Mouse (Mus musculus) heart, adult 2 months (tissue): Measurements from ENCODE around the gene F11. TPM values are rescaled to one million over a fixed set of nuclear protein-coding genes. Genes with fewer than 3 reads are reported as not detected.

ENCODE experiments used
- DNase-seq, 2 experiments: peaks; one replicate each; pipeline ENCODE4 v3.0.0; 2021
- H3K27ac ChIP-seq: fragments of 200-600 bp; 2 replicates; pipeline ENCODE4 v1.8.1; 2022
- H3K27me3 ChIP-seq: fragments of 200-500 bp; 2 replicates; pipeline ENCODE4 v1.6.1; 2012; ENCODE audit warnings: mild to moderate bottlenecking, low read length, inconsistent platforms, mixed read lengths; ENCODE audit not compliant: control insufficient read depth, insufficient read depth
- H3K36me3 ChIP-seq: fragments of 200-500 bp; 2 replicates; pipeline ENCODE4 v1.6.1; 2012; ENCODE audit warnings: low read length, inconsistent platforms; ENCODE audit not compliant: control insufficient read depth, insufficient read depth
- H3K4me1 ChIP-seq: fragments of 200-500 bp; 2 replicates; pipeline ENCODE4 v1.6.1; 2011; ENCODE audit warnings: low read length; ENCODE audit not compliant: control insufficient read depth, insufficient read depth
- H3K4me3 ChIP-seq: fragments of 200-600 bp; 2 replicates; pipeline ENCODE4 v1.8.1; 2022
- H3K79me2 ChIP-seq: fragments of 200-500 bp; replicated peaks from 2 replicates; pipeline ENCODE4 v1.6.1; 2012; ENCODE audit warnings: mild to moderate bottlenecking, inconsistent platforms, low read length, moderate library complexity, mixed read lengths; ENCODE audit not compliant: control insufficient read depth, insufficient read depth
- H3K9ac ChIP-seq: fragments of 200-500 bp; 2 replicates; pipeline ENCODE4 v1.6.1; 2012; ENCODE audit warnings: low read depth, mild to moderate bottlenecking, control low read depth, inconsistent platforms, low read length, mixed read lengths
- CTCF ChIP-seq: fragments of 200-600 bp; IDR thresholded peaks from 2 replicates; pipeline ENCODE4 v1.8.1; 2022; ENCODE audit warnings: antibody characterized with exemption, mild to moderate bottlenecking, moderate library complexity
- EP300 ChIP-seq: fragments of 200-500 bp; IDR thresholded peaks from 2 replicates; pipeline ENCODE4 v1.6.1; 2011; ENCODE audit warnings: low read depth, low read length, control low read depth; ENCODE audit not compliant: insufficient read depth
- POLR2A ChIP-seq: fragments of 200-500 bp; IDR thresholded peaks from 2 replicates; pipeline ENCODE4 v1.6.1; 2011; ENCODE audit warnings: mild to moderate bottlenecking, low read depth, low read length, control low read depth; ENCODE audit not compliant: insufficient read depth
- WGBS: fragments of 180-500 bp; shearing (Covaris S2); methylation state at CpG from one replicate; pipeline ENCODE4 v1.1.7; 2018; 5-methylcytosine and 5-hydroxymethylcytosine counted together
- intact Hi-C: fragments of 180-260 bp; cut with DNase I; formaldehyde crosslinking; loops from one replicate; pipeline ENCODE4 v1.15.1; 2025
- polyA plus RNA-seq: library from polyadenylated mRNA; depleted of rRNA; stranded (reverse); fragments of >200 nt; gene quantifications from 2 replicates; pipeline ENCODE4 v1.2.3, GENCODE M21; 2012; rRNA removed
- total RNA-seq, 2 experiments: library from RNA; stranded (reverse); gene quantifications; 2 replicates each; pipeline ENCODE4 v1.2.3; 2021

Gene F11
- total and polyA plus RNA-seq, 3 experiments: not detected

GRCm38 (mm10) chr8:45197294-45197693 is 64.5 kb downstream of the F11 start:
- no peaks in the 10 kb centered on the region for H3K27me3 ChIP-seq

GRCm38 (mm10) chr8:45195954-45196526 is 65.8 kb downstream of the F11 start:
- Histone ChIP-seq H3K9ac (no peak overlapping the region), H3K79me2 (no peaks in the 10 kb centered on the region), H3K36me3 (no peaks in the 10 kb centered on the region), H3K27ac (no peak overlapping the region), H3K4me1 (no peaks in the 10 kb centered on the region), H3K4me3 (no peak overlapping the region), H3K27me3 (no peaks in the 10 kb centered on the region)
- intact Hi-C loops: no loop called here
- TF ChIP-seq EP300: no peak
- TF ChIP-seq POLR2A: no peak
- no peak for TF ChIP-seq CTCF
- WGBS: 79% methylated on average over 8 of the region's 8 CpGs
- no peak for DNase-seq

More at GRCm38 (mm10) chr8:45197294-45197693, 64.5 kb downstream of the F11 start:
- 89% methylated on average over 5 of the region's 5 CpGs for whole genome bisulfite sequencing
- Histone ChIP-seq H3K4me1 (no peaks in the 10 kb centered on the region), H3K9ac (no peak overlapping the region), H3K79me2 (no peaks in the 10 kb centered on the region), H3K27ac (no peak overlapping the region), H3K4me3 (no peak overlapping the region), H3K36me3 (no peaks in the 10 kb centered on the region)
- intact Hi-C loops: no loop called here
- no peak for TF ChIP-seq CTCF
- TF ChIP-seq EP300: no peak
- TF ChIP-seq POLR2A: no peak
- DNase-seq: no peak

Other genes with a start within 250 kb of the F11 start
- not detected for gene Mtnr1a, start 192.9 kb downstream of the F11 start, total RNA-seq
- gene Mtnr1a, start 192.9 kb downstream of the F11 start, polyA plus RNA-seq: not detected in 2 replicates
- not detected for gene Klkb1, start 32.8 kb upstream of the F11 start, total RNA-seq
- gene Klkb1, start 32.8 kb upstream of the F11 start, polyA plus RNA-seq: 0.04 TPM in 1 of 2 replicates, not detected in the other
- not detected for gene Gm45753, start 46.4 kb upstream of the F11 start, total RNA-seq
- gene Gm45753, start 46.4 kb upstream of the F11 start, polyA plus RNA-seq: 0.06 TPM in 1 of 2 replicates, not detected in the other
- gene Cyp4v3, start 71.2 kb upstream of the F11 start, total RNA-seq: 1 to 10 TPM; 2.3 to 2.4 TPM
- gene Cyp4v3, start 71.2 kb upstream of the F11 start, polyA plus RNA-seq: 1.4 and 2.1 TPM in 2 replicates
- gene Fam149a, start 120.3 kb upstream of the F11 start, total RNA-seq: 1 to 10 TPM; 4.0 to 4.1 TPM
- gene Fam149a, start 120.3 kb upstream of the F11 start, polyA plus RNA-seq: 2.2 and 2.4 TPM in 2 replicates
- gene Tlr3, start 149.0 kb upstream of the F11 start, total RNA-seq: 1 to 10 TPM; 4.6 to 7.1 TPM
- 4.0 and 7.7 TPM in 2 replicates for gene Tlr3, start 149.0 kb upstream of the F11 start, polyA plus RNA-seq
- gene Sorbs2, start 245.8 kb upstream of the F11 start, total RNA-seq: 100 to 1,000 TPM; 506 to 581 TPM
- gene Sorbs2, start 245.8 kb upstream of the F11 start, polyA plus RNA-seq: 233 and 319 TPM in 2 replicates